Mouse (Mus musculus): ENCODE measurements around the gene Prkce.

GRCm38 (mm10) chr17:86482675-86483074 lies 315.1 kb downstream of the Prkce start:
- TF ChIP-seq POLR2A (IDR thresholded peaks at IDR 0.05; ENCODE audit: borderline replicate concordance, extremely low read depth, insufficient read depth, insufficient read length, poor library complexity, severe bottlenecking), result no peak
- TF ChIP-seq CTCF (IDR thresholded peaks at IDR 0.05; ENCODE audit: borderline replicate concordance, extremely low read depth, insufficient read depth, insufficient read length), result no peak

All from brain, embryonic 14.5 days (tissue).